Mouse (Mus musculus) lung, adult 2 months (tissue): ENCODE results near the gene Gm10518.

Source experiments
- CTCF ChIP-seq: fragments of 200-500 bp; IDR thresholded peaks from 2 replicates; pipeline ENCODE4 v1.5.1; 2011; ENCODE audit warnings: mild to moderate bottlenecking, low read length, control low read depth; ENCODE audit not compliant: insufficient read depth
- POLR2A ChIP-seq: fragments of 200-500 bp; IDR thresholded peaks from 2 replicates; pipeline ENCODE4 v1.6.1; 2011; ENCODE audit warnings: low read depth, mild to moderate bottlenecking, control low read depth, low read length, borderline replicate concordance; ENCODE audit errors: extremely low read depth

- no peak for TF ChIP-seq CTCF
- TF ChIP-seq POLR2A = no peak
Measured at GRCm38 (mm10) chr1:179813385-179813784, 10.2 kb downstream of the Gm10518 start.
